ENCODE assay signal across 10 mouse cellular contexts in genomic region chr11:103009208-103009607, GRCm38 (mm10). TPM values are rescaled to one million over a fixed set of nuclear protein-coding genes. Genes with fewer than 3 reads are reported as not detected.
DNase-seq lines count a peak whose midpoint lies in the region; ATAC-seq and TF ChIP-seq lines count a peak whose summit lies in the region.
"Had no signal": no experiment of that assay in that cellular context is flagged by ENCODE, and none has a peak within 500 bp of the region (broad histone marks: within the 10 kb centered on the region; RNA-seq: fewer than 3 reads in every experiment).

No protein-coding gene starts in this region.

- no peak overlapping the region for H3K4me2 ChIP-seq in hindbrain, postnatal 0 days (ENCODE audit: low read depth, low read length)
- H3K4me2 ChIP-seq in hindbrain, embryonic 16.5 days (ENCODE audit: low read length), result no peak overlapping the region
- H3K4me2 ChIP-seq: midbrain, embryonic 12.5 days had no signal

- no peak for DNase-seq in hindbrain, postnatal 0 days (ENCODE audit: low spot score)
- peak; percentile 53 for DNase-seq in right cerebral cortex, postnatal 4 days
- DNase-seq in right cerebral cortex, adult 2 months (ENCODE audit: low spot score in 2 of 2), result no peak
- DNase-seq in embryo, embryonic 10.5 days (ENCODE audit: low spot score), result peak; percentile 62
- peak; percentile 45 for DNase-seq in thymus, postnatal 14 days
- no peak for DNase-seq in left cerebral cortex, adult 9 months (ENCODE audit: low spot score in 2 of 2)
- DNase-seq in gastrocnemius, postnatal 36 days, result no peak
- DNase-seq: adrenal gland, postnatal 14 days had no signal

- no peak overlapping the region for H3K27ac ChIP-seq in hindbrain, postnatal 0 days
- no peak overlapping the region for H3K27ac ChIP-seq in hindbrain, embryonic 16.5 days (ENCODE audit: low read depth, low read length)
- H3K27ac ChIP-seq: midbrain, embryonic 12.5 days had no signal

- H3K4me3 ChIP-seq in hindbrain, postnatal 0 days (ENCODE audit: low read length), result no peak overlapping the region
- no peak overlapping the region for H3K4me3 ChIP-seq in hindbrain, embryonic 16.5 days (ENCODE audit: low read length)
- H3K4me3 ChIP-seq: midbrain, embryonic 12.5 days had no signal

- intact Hi-C loops in gastrocnemius, postnatal 36 days (cut with DNase I), result no loop called here

- H3K9me3 ChIP-seq in hindbrain, postnatal 0 days (ENCODE audit: low read length), result no peaks in the 10 kb centered on the region
- no peaks in the 10 kb centered on the region for H3K9me3 ChIP-seq in hindbrain, embryonic 16.5 days (ENCODE audit: control insufficient read depth, low read length)
- H3K9me3 ChIP-seq: midbrain, embryonic 12.5 days had no signal

- no peak overlapping the region for H3K9ac ChIP-seq in hindbrain, postnatal 0 days (replicated peaks; ENCODE audit: low read length)
- H3K9ac ChIP-seq in hindbrain, embryonic 16.5 days (ENCODE audit: low read depth, low read length), result no peak overlapping the region
- H3K9ac ChIP-seq: midbrain, embryonic 12.5 days had no signal

- H3K36me3 ChIP-seq in hindbrain, postnatal 0 days (ENCODE audit: insufficient read depth, low read length), result no peaks in the 10 kb centered on the region
- H3K36me3 ChIP-seq in hindbrain, embryonic 16.5 days (ENCODE audit: control insufficient read depth, insufficient read depth, low read length), result no peaks in the 10 kb centered on the region

- H3K27me3 ChIP-seq in hindbrain, postnatal 0 days (ENCODE audit: insufficient read depth, low read length), result no peaks in the 10 kb centered on the region
- no peaks in the 10 kb centered on the region for H3K27me3 ChIP-seq in hindbrain, embryonic 16.5 days (replicated peaks; ENCODE audit: control insufficient read depth, insufficient read depth, low read length)
- H3K27me3 ChIP-seq: midbrain, embryonic 12.5 days had no signal

- ATAC-seq in hindbrain, postnatal 0 days, result no peak
- no peak for ATAC-seq in hindbrain, embryonic 16.5 days

- WGBS in hindbrain, postnatal 0 days, result 89% methylated on average over 8 of the region's 8 CpGs
- 91% methylated on average over 8 of the region's 8 CpGs for WGBS in hindbrain, embryonic 16.5 days

- peak; percentile 46 for TF ChIP-seq CTCF in hindbrain, postnatal 0 days (IDR thresholded peaks at IDR 0.05; ENCODE audit: low read depth)

- no peaks in the 10 kb centered on the region for H3K4me1 ChIP-seq in hindbrain, postnatal 0 days (ENCODE audit: insufficient read depth, low read length)
- H3K4me1 ChIP-seq in hindbrain, embryonic 16.5 days (ENCODE audit: control insufficient read depth, insufficient read depth, low read depth, low read length), result no peaks in the 10 kb centered on the region

RNA-seq across cellular contexts. Expression of gene Nmt1, which starts 18.8 kb away (rescaled TPM):
- total RNA-seq in hindbrain, postnatal 0 days (2014; rRNA removed), result 61.0 and 71.5 TPM in 2 replicates
- polyA plus RNA-seq in hindbrain, postnatal 0 days (2015; fragmentation: Nextera tagmentation; extraction: Ambion mirVana), result 39.8 and 45.3 TPM in 2 replicates
- polyA plus RNA-seq in hindbrain, embryonic 16.5 days (2015; fragmentation: Nextera tagmentation; extraction: Ambion mirVana), result 28.8 and 30.4 TPM in 2 replicates
- 10 to 100 TPM; 44.6 to 47.2 TPM for total RNA-seq in gastrocnemius, postnatal 36 days (2021)

RNA-seq across cellular contexts. Expression of gene Dcakd, which starts 18.9 kb away (rescaled TPM):
- total RNA-seq in hindbrain, postnatal 0 days (2014; rRNA removed), result 176 and 187 TPM in 2 replicates
- 138 and 149 TPM in 2 replicates for polyA plus RNA-seq in hindbrain, postnatal 0 days (2015; fragmentation: Nextera tagmentation; extraction: Ambion mirVana)
- polyA plus RNA-seq in hindbrain, embryonic 16.5 days (2015; fragmentation: Nextera tagmentation; extraction: Ambion mirVana), result 132 and 192 TPM in 2 replicates
- total RNA-seq in gastrocnemius, postnatal 36 days (2021), result 10 to 100 TPM; 16.2 to 19.8 TPM

Comparison
In these comparisons a context has a peak if more than half of its experiments do, and no peak if none do; other contexts are left out.
1. DNase-seq: peak in right cerebral cortex, postnatal 4 days (single experiment), embryo, embryonic 10.5 days (single experiment) and thymus, postnatal 14 days (single experiment); none in hindbrain, postnatal 0 days (single experiment), right cerebral cortex, adult 2 months (0 of 2), left cerebral cortex, adult 9 months (0 of 2) and gastrocnemius, postnatal 36 days (0 of 2).